Mouse (Mus musculus): ENCODE results near the gene Ifi202b. TPM values are rescaled to one million over a fixed set of nuclear protein-coding genes. Genes with fewer than 3 reads are reported as not detected.
A peak's percentile ranks its signal among the peaks of the same experiment; 100 is the strongest.
"Not testable (repeated sequence)": the region's sequence is repeated elsewhere in the genome, so short reads cannot be mapped to it uniquely, and the experiment has no call there.

Ifi202b gene
- polyA plus RNA-seq, 1 experiment = 9.6 TPM

DNA sequence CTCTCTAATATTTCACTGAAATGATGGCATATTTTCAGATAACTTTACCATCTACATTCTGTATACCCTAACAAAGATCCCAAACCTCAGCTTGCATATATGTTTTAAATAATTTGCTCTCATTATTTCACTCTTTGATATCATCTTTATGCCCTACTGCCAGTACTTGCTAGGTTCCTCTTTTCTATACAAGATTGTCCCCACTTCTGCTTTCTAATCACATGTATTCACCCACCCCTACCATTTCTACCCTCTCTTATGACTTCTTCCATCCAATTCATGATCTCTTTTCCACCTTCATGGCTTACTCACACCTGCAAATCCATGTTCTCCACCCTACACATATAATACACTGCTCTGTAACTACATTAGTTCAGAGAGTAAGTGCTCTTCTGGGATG is 4.9 kb downstream of the Ifi202b start:
- H3K4me3 ChIP-seq = no peak overlapping the region
- H3ac ChIP-seq (ENCODE audit: control insufficient read depth, insufficient read length) = no peak overlapping the region
- TF ChIP-seq SRF (IDR thresholded peaks at IDR 0.05; ENCODE audit: control insufficient read depth, insufficient read length, low read depth) (no peak), TCF12 (IDR thresholded peaks at IDR 0.05; ENCODE audit: insufficient read depth, poor library complexity, severe bottlenecking) (no peak), MYOD1 (IDR thresholded peaks at IDR 0.05; ENCODE audit: control insufficient read depth in 1 of 3, insufficient read length in 2 of 3, low read depth in 2 of 3) (no peak)
- no peak overlapping the region for H3K4me2 ChIP-seq (ENCODE audit: low read depth)
- H3K79me2 ChIP-seq (ENCODE audit: control insufficient read depth, insufficient read depth) = no peaks in the 10 kb centered on the region
- H3K36me3 ChIP-seq (ENCODE audit: control insufficient read depth, insufficient read depth) = peaks cover 5% of the 10 kb centered on the region
- no peaks in the 10 kb centered on the region for H3K27me3 ChIP-seq (ENCODE audit: control insufficient read depth, insufficient read depth, insufficient read length)

DNA sequence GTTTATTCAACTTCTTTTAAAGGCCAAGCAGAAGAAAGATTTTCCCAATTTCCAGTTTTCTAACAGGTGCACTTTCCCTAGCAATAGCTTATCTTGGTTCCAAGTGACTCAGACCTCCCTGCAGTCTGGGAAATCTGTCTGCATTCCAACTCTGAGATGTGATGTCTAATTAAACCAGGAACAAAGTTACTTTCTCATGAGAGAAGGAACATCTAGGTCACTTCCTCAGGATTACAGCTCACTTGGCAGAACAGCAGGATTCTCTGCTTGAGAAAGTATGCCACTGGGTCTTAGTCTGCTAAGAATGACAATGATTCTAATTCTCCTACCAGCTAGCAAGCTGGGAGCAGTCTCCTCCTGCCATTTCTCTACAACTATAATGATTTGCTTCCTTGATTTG is 9.4 kb downstream of the Ifi202b start:
- TF ChIP-seq TCF3 (IDR thresholded peaks at IDR 0.05; ENCODE audit: insufficient read length, low read depth) = no peak
- no peak for TF ChIP-seq POLR2A (IDR thresholded peaks at IDR 0.05; ENCODE audit: insufficient read length, low read depth)
- TF ChIP-seq MYOG (IDR thresholded peaks at IDR 0.05; ENCODE audit: control insufficient read depth in 1 of 3, insufficient read depth in 1 of 3, insufficient read length in 2 of 3, low read depth in 2 of 3) = no peak
- TF ChIP-seq REST (IDR thresholded peaks at IDR 0.05; ENCODE audit: insufficient read depth, insufficient read length) = no peak
- TF ChIP-seq E2F4 (IDR thresholded peaks at IDR 0.05; ENCODE audit: insufficient read depth) = no peak
- TF ChIP-seq POLR2AphosphoS2 (IDR thresholded peaks at IDR 0.05; ENCODE audit: insufficient read length, low read depth) = no peak
- TF ChIP-seq CEBPB (IDR thresholded peaks at IDR 0.05; ENCODE audit: insufficient read depth, poor library complexity, severe bottlenecking) = no peak
- no peak for TF ChIP-seq SRF (IDR thresholded peaks at IDR 0.05; ENCODE audit: control insufficient read depth, insufficient read length, low read depth)
- Histone ChIP-seq H3ac (ENCODE audit: control insufficient read depth, insufficient read length) (no peak overlapping the region), H3K36me3 (ENCODE audit: control insufficient read depth, insufficient read depth) (peaks cover 13% of the 10 kb centered on the region), H3K27me3 (ENCODE audit: control insufficient read depth, insufficient read depth, insufficient read length) (no peaks in the 10 kb centered on the region), H3K4me3 (no peak overlapping the region), H3K79me2 (ENCODE audit: control insufficient read depth, insufficient read depth) (no peaks in the 10 kb centered on the region), H3K4me2 (ENCODE audit: low read depth) (no peak overlapping the region)

DNA sequence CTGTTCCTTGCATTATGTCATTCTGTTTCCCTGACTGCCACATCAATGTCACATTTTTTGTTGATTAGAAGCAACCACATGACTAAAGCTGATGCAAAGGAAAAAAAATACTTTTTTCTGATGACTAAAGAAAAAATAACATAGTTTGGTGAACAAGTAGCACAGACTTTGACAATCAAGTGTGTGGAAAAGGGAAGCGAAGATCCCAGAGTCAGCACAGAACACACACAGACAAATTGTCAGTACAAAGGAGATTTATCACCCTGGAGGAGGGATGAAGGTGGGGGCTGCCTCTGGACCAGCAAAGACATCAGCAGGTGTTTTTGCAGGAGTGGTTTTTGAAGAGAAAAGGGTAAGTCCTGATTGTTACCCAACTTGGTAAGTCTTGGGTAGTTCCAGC is 21.1 kb downstream of the Ifi202b start:
- H3K79me2 ChIP-seq (ENCODE audit: control insufficient read depth, insufficient read depth); H3K4me2 ChIP-seq (ENCODE audit: low read depth); H3ac ChIP-seq (ENCODE audit: control insufficient read depth, insufficient read length); H3K36me3 ChIP-seq (ENCODE audit: control insufficient read depth, insufficient read depth); H3K4me3 ChIP-seq; H3K27me3 ChIP-seq (ENCODE audit: control insufficient read depth, insufficient read depth, insufficient read length): not testable (repeated sequence)

DNA sequence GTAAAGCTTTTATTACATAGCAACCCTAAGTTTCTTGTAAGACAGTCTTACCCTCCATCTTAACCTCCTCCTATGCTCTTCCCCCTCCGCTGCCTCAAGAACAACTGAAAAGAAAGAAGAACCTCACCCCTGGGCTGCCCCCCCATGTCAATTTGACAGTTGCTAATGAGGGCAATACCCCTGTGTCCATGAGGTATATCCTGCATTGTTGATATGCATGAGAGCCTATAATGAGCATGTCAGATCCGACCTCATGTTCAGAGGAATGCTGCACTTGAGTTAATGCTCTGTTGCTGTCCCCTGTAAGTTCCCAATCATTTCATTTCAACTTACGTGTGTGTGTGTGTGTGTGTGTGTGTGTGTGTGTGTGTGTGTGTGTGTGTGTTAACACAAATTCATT is 22.5 kb downstream of the Ifi202b start:
- H3ac ChIP-seq (ENCODE audit: control insufficient read depth, insufficient read length); H3K27me3 ChIP-seq (ENCODE audit: control insufficient read depth, insufficient read depth, insufficient read length); H3K36me3 ChIP-seq (ENCODE audit: control insufficient read depth, insufficient read depth); H3K4me3 ChIP-seq; H3K79me2 ChIP-seq (ENCODE audit: control insufficient read depth, insufficient read depth); H3K4me2 ChIP-seq (ENCODE audit: low read depth): not testable (repeated sequence)

DNA sequence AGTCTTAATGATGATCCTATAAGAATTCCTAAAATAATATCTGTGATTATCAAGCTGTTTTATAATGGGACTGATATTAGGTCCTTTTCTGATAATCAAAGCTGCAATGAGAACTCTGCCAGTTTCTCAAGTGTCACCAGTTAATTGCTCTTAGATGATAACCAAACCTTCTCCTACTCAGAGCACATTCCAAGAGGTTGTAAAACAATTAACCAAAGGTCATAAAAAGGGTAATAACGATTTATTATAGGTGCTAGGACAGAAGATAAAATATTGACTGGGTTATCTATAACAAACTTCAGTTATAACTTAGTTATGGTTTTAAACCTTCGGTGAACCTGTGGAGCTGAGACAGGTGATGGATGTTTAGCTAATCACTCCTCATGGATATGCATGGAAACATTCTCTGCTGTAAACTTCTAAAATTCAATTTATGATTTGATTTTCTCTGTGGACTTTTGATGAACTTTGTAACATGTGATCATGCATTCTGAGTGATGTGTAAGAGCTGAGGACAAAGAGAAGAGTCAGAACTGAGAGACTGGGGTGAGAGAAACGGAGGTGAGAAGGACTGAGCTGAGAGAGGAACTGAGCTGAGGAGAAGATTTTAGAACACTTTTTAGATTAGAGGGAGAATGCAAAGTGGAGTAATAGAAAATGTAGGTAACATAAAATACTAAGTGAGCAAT is 26.6 kb downstream of the Ifi202b start:
- not testable (repeated sequence) for H3K4me3 ChIP-seq; H3ac ChIP-seq (ENCODE audit: control insufficient read depth, insufficient read length); H3K36me3 ChIP-seq (ENCODE audit: control insufficient read depth, insufficient read depth); H3K4me2 ChIP-seq (ENCODE audit: low read depth); H3K79me2 ChIP-seq (ENCODE audit: control insufficient read depth, insufficient read depth); H3K27me3 ChIP-seq (ENCODE audit: control insufficient read depth, insufficient read depth, insufficient read length)

DNA sequence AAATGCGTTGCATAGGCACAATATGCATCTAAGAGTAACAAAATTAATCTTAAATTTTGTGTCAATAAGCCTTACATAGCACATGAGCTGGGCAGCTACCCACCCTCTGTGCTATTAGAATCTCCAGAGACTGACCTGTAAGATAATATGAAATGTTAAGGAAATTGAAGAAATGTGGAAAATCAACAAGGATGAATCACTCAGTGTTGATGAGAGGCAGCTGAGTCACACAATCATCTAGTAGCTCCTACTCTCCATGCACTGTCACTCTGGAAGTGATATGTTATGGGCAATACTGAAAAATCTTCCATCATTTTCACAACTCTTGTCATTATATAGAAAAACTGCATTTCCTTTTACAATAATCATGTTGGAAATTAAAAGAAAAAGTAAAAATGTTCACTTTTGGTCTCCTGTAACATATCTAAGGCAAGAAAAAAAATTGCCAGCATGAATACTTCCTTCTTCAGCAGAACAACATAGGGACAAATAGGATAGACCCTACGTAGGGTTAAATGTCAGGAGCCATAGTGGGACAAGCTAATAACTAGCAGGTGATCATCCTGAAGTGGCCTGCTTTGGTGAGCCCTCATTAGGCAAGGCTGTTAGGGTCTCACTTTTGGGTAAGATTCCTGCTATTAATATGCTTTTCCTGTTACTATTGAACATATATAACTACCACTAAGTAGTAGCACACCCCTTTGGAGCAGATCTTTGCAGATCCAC is 27.3 kb downstream of the Ifi202b start:
- TF ChIP-seq MAX (IDR thresholded peaks at IDR 0.05; ENCODE audit: low read depth) (no peak), CEBPB (IDR thresholded peaks at IDR 0.05; ENCODE audit: insufficient read depth, poor library complexity, severe bottlenecking) (peak; percentile 87), TCF12 (IDR thresholded peaks at IDR 0.05; ENCODE audit: insufficient read depth, poor library complexity, severe bottlenecking) (no peak)
- Histone ChIP-seq H3K36me3 (ENCODE audit: control insufficient read depth, insufficient read depth) (no peaks in the 10 kb centered on the region), H3ac (ENCODE audit: control insufficient read depth, insufficient read length) (no peak overlapping the region), H3K4me3 (no peak overlapping the region), H3K27me3 (ENCODE audit: control insufficient read depth, insufficient read depth, insufficient read length) (no peaks in the 10 kb centered on the region), H3K4me2 (ENCODE audit: low read depth) (no peak overlapping the region), H3K79me2 (ENCODE audit: control insufficient read depth, insufficient read depth) (no peaks in the 10 kb centered on the region)

Data from myocyte (in vitro differentiated cells).